Mouse (Mus musculus) lung, embryonic 15.5 days (tissue): ENCODE data around the gene Traf6. TPM values are rescaled to one million over a fixed set of nuclear protein-coding genes. Genes with fewer than 3 reads are reported as not detected.

Experiments
- ATAC-seq: fragments of 200-750 bp; cut with Nextera tagmentation; 2 replicates; pipeline ENCODE4 v1.8.0; 2017; ENCODE audit warnings: moderate number of reproducible peaks, borderline replicate concordance; ENCODE audit not compliant: low FRiP score, low TSS enrichment; ENCODE audit errors: extremely low read depth
- H3K27ac ChIP-seq: fragments of 300-500 bp; sonication (generic); 2 replicates; pipeline ENCODE4 v1.5.1; 2015; ENCODE audit warnings: moderate library complexity, mild to moderate bottlenecking, inconsistent platforms
- H3K27me3 ChIP-seq: fragments of 300-500 bp; sonication (generic); 2 replicates; pipeline ENCODE4 v1.6.1; 2015; ENCODE audit warnings: inconsistent platforms
- H3K36me3 ChIP-seq: fragments of 300-500 bp; sonication (generic); 2 replicates; pipeline ENCODE4 v1.6.1; 2015; ENCODE audit warnings: inconsistent platforms
- H3K4me1 ChIP-seq: fragments of 300-500 bp; sonication (generic); 2 replicates; pipeline ENCODE4 v1.6.1; 2015; ENCODE audit warnings: inconsistent platforms
- H3K4me2 ChIP-seq: fragments of 300-500 bp; sonication (generic); 2 replicates; pipeline ENCODE4 v1.6.1; 2015; ENCODE audit warnings: inconsistent platforms, mild to moderate bottlenecking, moderate library complexity
- H3K4me3 ChIP-seq: fragments of 300-500 bp; sonication (generic); 2 replicates; pipeline ENCODE4 v1.5.1; 2015; ENCODE audit warnings: mild to moderate bottlenecking, inconsistent platforms
- H3K9ac ChIP-seq: fragments of 300-500 bp; sonication (generic); 2 replicates; pipeline ENCODE4 v1.6.1; 2015; ENCODE audit warnings: inconsistent platforms
- H3K9me3 ChIP-seq: fragments of 300-500 bp; sonication (generic); 2 replicates; pipeline ENCODE4 v1.6.1; 2016; ENCODE audit warnings: inconsistent platforms
- WGBS: fragments of 180-500 bp; shearing (Covaris S2); methylation state at CpG from one replicate; pipeline ENCODE4 v1.1.7; 2015; 5-methylcytosine and 5-hydroxymethylcytosine counted together
- polyA plus RNA-seq: library from polyadenylated mRNA; unstranded; fragments of >200 nt; fragmentation: Nextera tagmentation; extraction: Ambion mirVana; gene quantifications from 2 replicates; pipeline ENCODE4 v1.2.1, GENCODE M21; 2015

Gene Traf6
- polyA plus RNA-seq: 9.5 and 9.8 TPM in 2 replicates

DNA sequence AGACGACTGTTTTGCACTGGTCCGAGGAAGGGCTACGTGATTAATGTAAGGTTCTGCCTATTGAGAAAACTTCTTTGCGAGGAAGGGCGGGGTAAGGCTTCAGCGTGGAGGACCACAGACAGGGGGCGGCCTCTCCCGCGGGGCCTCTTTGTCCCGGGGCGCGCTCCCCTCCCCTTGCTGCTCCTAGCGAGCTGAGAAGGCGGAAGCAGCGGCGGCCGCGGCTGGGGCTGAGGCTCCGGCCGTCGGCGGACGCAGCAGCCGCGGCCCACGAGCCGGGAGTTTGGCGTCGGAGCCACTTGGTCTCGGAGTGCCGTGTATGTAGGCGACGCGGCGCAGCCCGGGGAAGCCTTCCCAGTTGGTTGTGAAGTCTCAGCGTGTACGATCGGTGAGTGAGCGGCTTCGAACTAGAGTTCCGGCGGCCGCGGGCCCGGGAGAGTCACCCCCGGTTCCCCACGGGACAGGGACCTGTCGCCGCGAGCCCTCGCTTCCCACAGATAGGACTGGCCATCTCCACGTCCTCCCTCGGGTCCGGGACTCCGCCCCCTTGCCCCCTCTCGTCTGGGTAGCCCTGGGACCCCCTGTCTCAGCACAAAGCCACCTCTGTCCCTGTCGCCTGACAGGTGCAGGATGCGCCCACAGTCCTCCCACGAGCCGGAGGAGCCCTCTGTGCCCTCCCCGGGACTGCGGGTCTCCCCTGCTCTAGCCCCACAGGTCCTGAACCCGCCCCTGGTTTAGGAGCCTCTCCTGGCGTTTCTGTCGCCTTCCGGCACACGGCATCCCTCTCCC lies at the start of gene Traf6:
Gene Traf6 (plus strand): TSS at position 194 of the 786 bp plus-strand sequence.
- Histone ChIP-seq H3K9me3 (no peaks in the 10 kb centered on the region), H3K27ac (peak within 1 kb of the TSS; percentile 38; the same call in 1 of the 2 replicates), H3K27me3 (peaks cover 3% of the 10 kb centered on the region), H3K9ac (peak within 1 kb of the TSS; percentile 81), H3K4me1 (peaks cover 8% of the 10 kb centered on the region), H3K4me3 (peak within 1 kb of the TSS; percentile 90), H3K36me3 (peaks cover 2% of the 10 kb centered on the region; the same call in 1 of the 2 replicates), H3K4me2 (peak within 1 kb of the TSS; percentile 79)
- peak; percentile 94 for ATAC-seq
- under 1% methylated on average over 68 of the region's 68 CpGs for WGBS

DNA sequence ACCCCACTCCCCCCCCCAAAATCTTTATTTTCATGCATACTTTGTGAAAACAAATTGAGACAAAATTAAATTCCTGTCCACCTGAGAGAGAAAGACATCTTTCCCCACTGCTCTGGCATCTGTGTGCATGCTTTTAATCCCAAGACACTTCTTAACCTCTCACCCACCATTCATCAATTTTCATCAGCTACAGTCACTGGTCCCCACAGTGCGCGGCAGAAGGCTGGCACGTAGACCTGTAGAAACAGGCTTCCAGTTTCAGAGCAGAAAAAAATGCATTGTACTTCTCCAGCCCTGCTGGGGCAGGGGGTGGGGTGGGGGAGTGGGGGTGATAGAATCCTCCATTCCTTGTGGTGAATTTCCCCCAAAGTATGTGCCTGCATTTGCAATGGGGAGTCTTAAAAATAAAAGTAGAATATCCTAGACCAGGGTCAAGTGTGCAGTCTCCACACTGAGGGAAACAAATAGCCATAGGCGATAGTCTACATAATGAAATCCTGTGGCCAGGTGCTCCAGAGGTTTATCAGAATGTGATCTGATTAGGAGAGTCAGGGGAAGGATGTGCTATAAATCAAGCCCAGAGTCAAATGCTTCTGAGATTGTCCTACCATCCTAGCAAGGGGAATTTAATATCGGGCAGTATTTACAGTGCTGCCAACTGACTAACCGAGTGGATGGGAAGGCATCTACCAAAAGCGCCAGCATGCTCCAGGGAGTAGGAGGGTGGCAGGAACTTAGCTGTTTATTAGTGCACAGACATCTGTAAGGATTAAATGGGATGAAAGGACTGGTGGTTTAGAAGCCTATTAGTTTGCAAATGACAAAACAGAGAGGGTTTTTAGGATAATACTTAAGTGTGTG lies 39.0 kb upstream of the Traf6 start:
- Histone ChIP-seq H3K9me3 (no peaks in the 10 kb centered on the region), H3K27ac (no peak overlapping the region), H3K9ac (no peak overlapping the region), H3K4me1 (no peaks in the 10 kb centered on the region), H3K4me2 (no peak overlapping the region), H3K4me3 (no peak overlapping the region), H3K27me3 (no peaks in the 10 kb centered on the region), H3K36me3 (no peaks in the 10 kb centered on the region)
- ATAC-seq: no peak
- WGBS: 44% methylated on average over 7 of the region's 7 CpGs

DNA sequence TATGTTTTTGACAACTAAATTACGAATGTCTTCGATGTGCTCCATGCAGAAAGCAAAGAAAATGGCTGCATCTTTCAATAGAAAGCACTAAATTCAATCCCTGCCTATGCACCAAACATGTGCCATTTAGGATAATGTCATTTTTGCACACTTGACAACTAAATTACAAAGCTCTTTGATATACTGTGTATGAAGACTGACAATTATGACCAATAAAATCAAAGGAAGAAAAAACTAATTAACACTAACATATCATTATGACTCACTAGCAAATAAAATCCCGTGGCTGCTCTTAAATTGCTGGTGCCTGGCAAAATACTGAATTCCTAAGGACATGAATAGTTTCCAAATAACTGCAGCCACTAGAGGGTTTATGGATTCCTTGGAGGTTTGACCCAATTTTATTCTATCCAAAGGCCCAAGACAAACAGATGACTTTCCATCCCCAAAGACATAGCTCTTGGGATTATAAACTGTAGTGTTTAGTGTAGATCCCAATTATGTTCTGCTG lies 38.3 kb upstream of the Traf6 start:
- Histone ChIP-seq H3K36me3 (no peaks in the 10 kb centered on the region), H3K27me3 (no peaks in the 10 kb centered on the region), H3K9ac (no peak overlapping the region), H3K9me3 (no peaks in the 10 kb centered on the region), H3K4me1 (no peaks in the 10 kb centered on the region), H3K4me2 (no peak overlapping the region), H3K4me3 (no peak overlapping the region), H3K27ac (no peak overlapping the region)
- no peak for ATAC-seq
- 67% methylated on average over 3 of the region's 3 CpGs for WGBS

DNA sequence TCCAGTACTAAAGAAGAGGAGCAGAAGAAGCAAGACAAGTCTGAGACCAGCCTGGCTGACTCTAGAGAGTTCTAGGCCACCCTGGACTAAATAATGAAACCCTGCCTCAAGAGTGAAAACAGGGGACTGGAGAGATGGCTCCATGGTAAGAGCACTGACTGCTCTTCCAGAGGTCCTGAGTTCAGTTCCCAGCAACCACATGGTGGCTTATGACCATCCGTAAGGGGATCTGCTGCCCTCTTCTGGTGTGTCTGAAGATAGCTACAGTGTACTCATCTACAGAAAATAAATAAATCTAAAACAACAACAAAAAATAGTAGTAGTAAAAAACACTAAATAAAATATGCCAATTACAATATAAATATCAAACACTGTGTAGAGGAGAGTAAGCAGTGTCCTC lies 32.4 kb upstream of the Traf6 start:
- no peak overlapping the region for H3K4me3 ChIP-seq
- no peaks in the 10 kb centered on the region for H3K4me1 ChIP-seq
- no peak overlapping the region for H3K27ac ChIP-seq
- no peaks in the 10 kb centered on the region for H3K27me3 ChIP-seq
- no peaks in the 10 kb centered on the region for H3K9me3 ChIP-seq
- no peak overlapping the region for H3K4me2 ChIP-seq
- 86% methylated on average over 1 of the region's 1 CpGs for WGBS
- H3K9ac ChIP-seq: no peak overlapping the region
- H3K36me3 ChIP-seq: no peaks in the 10 kb centered on the region
- no peak for ATAC-seq

DNA sequence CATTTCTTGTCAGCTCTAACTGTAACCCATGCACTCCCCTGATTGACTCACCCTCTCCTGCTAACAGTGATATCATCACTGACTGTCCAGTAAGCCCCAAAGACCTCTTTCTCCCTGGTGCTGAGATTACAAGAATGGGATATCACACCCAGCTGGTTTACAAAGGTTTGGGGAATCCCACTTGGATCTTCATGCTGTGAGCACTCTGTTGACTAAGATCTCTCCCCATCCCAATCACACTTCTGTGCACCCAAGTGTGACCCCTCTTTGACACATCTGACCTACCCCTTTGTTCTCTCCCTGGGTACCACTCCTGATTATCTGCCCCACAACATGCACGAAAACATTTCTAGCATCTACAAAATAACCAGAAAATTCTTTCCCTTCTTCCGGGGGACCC lies 29.9 kb upstream of the Traf6 start:
- Histone ChIP-seq H3K27ac (no peak overlapping the region), H3K9me3 (no peaks in the 10 kb centered on the region), H3K27me3 (peaks cover 3% of the 10 kb centered on the region; the same call in 1 of the 2 replicates), H3K4me1 (no peaks in the 10 kb centered on the region), H3K9ac (no peak overlapping the region), H3K36me3 (no peaks in the 10 kb centered on the region), H3K4me2 (no peak overlapping the region), H3K4me3 (no peak overlapping the region)
- no peak for ATAC-seq
- 69% methylated on average over 2 of the region's 2 CpGs for WGBS

DNA sequence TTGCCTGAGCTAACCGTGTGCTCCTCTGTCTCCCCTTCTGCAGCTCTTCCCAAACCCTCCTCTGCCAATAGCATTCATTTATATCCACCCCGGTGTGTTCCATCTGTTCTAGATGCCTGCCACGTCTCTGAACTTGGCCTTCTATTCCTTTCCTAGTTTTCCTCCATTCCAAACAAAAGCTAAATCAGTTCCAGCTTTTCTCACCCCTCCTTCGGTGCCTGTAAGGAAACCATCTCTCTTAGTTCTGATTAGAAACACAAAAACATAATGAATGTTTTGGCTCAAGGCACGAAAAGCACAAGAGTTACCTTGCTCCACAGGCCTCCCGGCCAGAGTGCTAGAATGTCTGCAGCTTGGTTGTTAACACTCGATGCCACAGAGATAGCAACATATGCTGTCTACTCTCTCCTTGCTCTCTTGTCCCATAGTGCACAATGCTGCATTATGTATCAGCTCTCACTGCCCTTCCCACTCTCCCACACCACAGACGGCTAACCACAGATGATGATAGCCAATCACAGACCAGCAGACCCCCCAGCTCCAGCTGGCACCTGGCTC lies 29.0 kb upstream of the Traf6 start, which contains the start of the genes Rag1 and B230118H07Rik:
Gene Rag1 (minus strand): TSS at position 388 of the 558 bp plus-strand sequence.
Gene B230118H07Rik (minus strand): TSS at position 419 of the 558 bp plus-strand sequence.
- WGBS: 41% methylated on average over 8 of the region's 8 CpGs
- H3K4me3 ChIP-seq: no peak within 1 kb of the TSS
- H3K27me3 ChIP-seq: peaks cover 3% of the 10 kb centered on the region; the same call in 1 of the 2 replicates
- H3K4me2 ChIP-seq: no peak within 1 kb of the TSS
- no peaks in the 10 kb centered on the region for H3K9me3 ChIP-seq
- H3K27ac ChIP-seq: no peak within 1 kb of the TSS
- H3K36me3 ChIP-seq: no peaks in the 10 kb centered on the region
- H3K4me1 ChIP-seq: no peaks in the 10 kb centered on the region
- ATAC-seq: no peak
- no peak within 1 kb of the TSS for H3K9ac ChIP-seq

DNA sequence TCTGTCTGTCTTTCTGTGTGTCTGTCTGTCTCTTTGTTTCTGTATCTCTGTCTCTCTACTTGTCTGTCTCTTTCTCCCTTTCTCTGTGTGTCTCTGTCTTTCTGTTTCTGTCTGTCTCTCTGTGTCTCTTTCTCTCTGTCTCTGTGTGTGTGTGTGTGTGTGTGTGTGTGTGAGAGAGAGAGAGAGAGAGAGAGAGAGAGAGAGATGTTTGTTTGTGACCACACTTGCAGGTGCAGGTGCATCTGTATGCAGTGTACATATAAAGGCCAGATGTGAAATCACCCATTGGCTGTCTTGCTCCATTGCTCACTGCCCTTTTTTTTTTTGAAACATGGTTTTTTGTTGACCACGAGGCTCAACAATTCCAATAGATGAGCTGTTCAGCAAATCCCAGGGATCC lies 27.8 kb upstream of the Traf6 start:
- peaks cover 3% of the 10 kb centered on the region; the same call in 1 of the 2 replicates for H3K27me3 ChIP-seq
- H3K4me1 ChIP-seq: no peaks in the 10 kb centered on the region
- no peak overlapping the region for H3K27ac ChIP-seq
- ATAC-seq: no peak
- no peak overlapping the region for H3K4me2 ChIP-seq
- H3K4me3 ChIP-seq: no peak overlapping the region
- no peaks in the 10 kb centered on the region for H3K9me3 ChIP-seq
- 32% methylated on average over 1 of the region's 1 CpGs for WGBS
- H3K36me3 ChIP-seq: no peaks in the 10 kb centered on the region
- no peak overlapping the region for H3K9ac ChIP-seq

DNA sequence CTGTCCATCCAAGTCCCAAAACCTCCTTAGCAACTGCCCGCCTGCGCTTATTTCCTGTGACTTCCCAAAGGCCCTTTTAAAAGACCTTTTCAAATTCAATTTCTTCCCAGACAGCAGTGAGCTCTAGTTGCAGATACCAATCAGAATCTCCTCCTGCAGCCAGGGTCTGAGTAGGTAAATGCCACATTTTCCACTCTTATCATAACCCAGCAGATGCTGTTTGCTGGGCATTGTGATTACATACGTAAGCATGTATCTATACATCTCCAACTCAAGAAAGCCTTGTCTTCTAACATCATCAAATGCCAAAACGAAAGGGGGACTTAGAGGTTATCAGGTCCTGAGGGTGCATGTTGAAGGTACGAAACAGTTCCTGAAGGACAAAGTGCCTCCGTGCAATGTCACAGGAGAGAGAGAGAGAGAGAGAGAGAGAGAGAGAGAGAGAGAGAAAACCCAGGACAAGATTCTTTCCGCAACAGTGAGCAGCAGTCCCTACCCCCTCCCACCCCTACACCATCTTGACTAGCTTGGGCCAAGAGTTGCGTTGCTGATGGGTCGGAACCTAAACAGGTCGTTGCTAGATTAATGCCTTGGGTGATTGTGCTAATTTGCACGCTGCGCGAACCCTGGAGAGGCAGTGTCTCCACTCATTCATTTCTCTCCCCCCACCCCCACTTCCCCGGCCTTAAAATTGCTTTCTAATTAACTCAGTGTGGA lies 25.9 kb upstream of the Traf6 start:
- Histone ChIP-seq H3K4me1 (no peaks in the 10 kb centered on the region), H3K27ac (no peak overlapping the region), H3K27me3 (peaks cover 3% of the 10 kb centered on the region; the same call in 1 of the 2 replicates), H3K36me3 (no peaks in the 10 kb centered on the region), H3K4me3 (peak overlapping the region; percentile 12), H3K9me3 (no peaks in the 10 kb centered on the region), H3K9ac (no peak overlapping the region), H3K4me2 (peak overlapping the region; percentile 48)
- 42% methylated on average over 14 of the region's 14 CpGs for WGBS
- peak; percentile 11; the same call in 1 of the 2 replicates for ATAC-seq

DNA sequence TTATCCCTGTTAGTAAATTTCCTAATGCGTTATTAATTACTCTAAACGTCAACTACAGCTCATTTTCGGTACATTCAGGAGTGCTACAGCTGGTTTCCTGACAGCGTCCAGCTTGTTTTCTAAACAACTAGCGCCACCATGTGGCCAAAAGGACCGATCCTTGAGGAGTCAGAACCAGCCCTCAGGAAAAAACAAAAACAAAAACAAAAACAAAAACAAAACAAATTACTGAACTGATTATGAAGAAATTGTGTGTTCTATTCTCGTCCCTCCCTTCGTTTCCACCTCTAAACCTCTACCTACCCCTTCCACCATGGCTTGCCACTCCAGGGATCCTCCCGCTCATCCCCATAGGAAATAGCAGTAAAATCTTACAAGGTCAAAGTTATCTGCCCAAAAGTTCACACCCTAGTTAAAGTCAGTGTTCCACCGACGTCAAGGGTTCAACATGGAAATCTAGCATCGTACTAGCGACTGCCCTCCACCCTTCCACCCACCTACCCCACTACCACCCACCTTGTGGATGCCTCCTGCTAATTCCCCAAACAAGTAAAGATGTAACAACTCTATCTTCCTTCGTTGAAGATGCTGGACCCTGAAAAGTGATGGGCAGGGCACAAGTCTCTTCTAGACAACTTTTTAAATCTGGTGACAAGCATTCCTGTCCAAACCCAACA lies 25.2 kb upstream of the Traf6 start:
- Histone ChIP-seq H3K4me2 (peak overlapping the region; percentile 48), H3K9me3 (no peaks in the 10 kb centered on the region), H3K36me3 (no peaks in the 10 kb centered on the region), H3K4me1 (no peaks in the 10 kb centered on the region), H3K9ac (no peak overlapping the region), H3K27me3 (peaks cover 3% of the 10 kb centered on the region; the same call in 1 of the 2 replicates), H3K4me3 (peak overlapping the region; percentile 12), H3K27ac (no peak overlapping the region)
- ATAC-seq: peak; percentile 76; the same call in 1 of the 2 replicates
- 17% methylated on average over 14 of the region's 14 CpGs for WGBS

DNA sequence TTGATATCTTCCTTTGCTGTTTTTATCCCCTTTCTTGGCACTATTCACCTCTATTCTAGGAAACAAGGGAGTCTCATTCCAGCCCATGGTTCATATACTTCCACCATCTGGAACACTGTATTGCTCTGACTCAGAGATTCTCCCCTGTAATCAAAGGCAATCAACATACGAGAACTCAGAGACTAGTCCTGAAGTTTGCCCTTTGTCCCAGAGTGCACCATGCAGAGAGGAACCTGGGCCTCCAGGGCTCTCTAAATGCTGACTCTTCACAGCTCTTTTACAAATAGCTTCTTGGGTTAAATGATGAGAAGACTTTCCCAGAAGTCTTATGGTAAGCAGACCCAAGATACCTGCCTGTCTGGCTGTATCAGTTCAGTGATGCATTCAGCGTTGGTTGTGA lies 17.7 kb upstream of the Traf6 start:
- Histone ChIP-seq H3K36me3 (no peaks in the 10 kb centered on the region), H3K4me2 (no peak overlapping the region), H3K27me3 (no peaks in the 10 kb centered on the region), H3K27ac (no peak overlapping the region), H3K4me3 (no peak overlapping the region), H3K9me3 (no peaks in the 10 kb centered on the region), H3K9ac (no peak overlapping the region), H3K4me1 (no peaks in the 10 kb centered on the region)
- WGBS: 88% methylated on average over 2 of the region's 2 CpGs
- ATAC-seq: no peak
